Mouse (Mus musculus) kidney, adult 18-20 months (tissue): ENCODE measurements around the gene Tada2b.

ENCODE experiments used
- DNase-seq: peaks from one replicate; pipeline ENCODE4 v3.0.0; 2021

Gene Tada2b

GRCm38 (mm10) chr5:36440741-36441140 is 43.3 kb downstream of the Tada2b start:
- DNase-seq: no peak

- no peak for DNase-seq
Measured at GRCm38 (mm10) chr5:36436858-36437257, 47.2 kb downstream of the Tada2b start.

GRCm38 (mm10) chr5:36434398-36434967 is 49.6 kb downstream of the Tada2b start:
- DNase-seq: no peak

- DNase-seq: no peak
Measured at GRCm38 (mm10) chr5:36431711-36432110, 52.4 kb downstream of the Tada2b start.

GRCm38 (mm10) chr5:36429551-36429950 is 54.5 kb downstream of the Tada2b start:
- no peak for DNase-seq

- no peak for DNase-seq
Measured at GRCm38 (mm10) chr5:36427831-36428230, 56.3 kb downstream of the Tada2b start.

- DNase-seq: peak; percentile 60
Measured at GRCm38 (mm10) chr5:36426404-36426803, 57.7 kb downstream of the Tada2b start.

- no peak for DNase-seq
Measured at GRCm38 (mm10) chr5:36424676-36425075, 59.4 kb downstream of the Tada2b start.
